Mouse (Mus musculus) myocyte (in vitro differentiated cells): ENCODE results near the gene Clrn1.

Experiments used
- E2F4 ChIP-seq: IDR thresholded peaks from one replicate; pipeline ENCODE4 v1.6.1; 2011; ENCODE audit warnings: mild to moderate bottlenecking, control low read depth, moderate library complexity; ENCODE audit not compliant: insufficient read depth
- MAX ChIP-seq: IDR thresholded peaks from one replicate; pipeline ENCODE4 v1.6.1; 2011; ENCODE audit warnings: low read depth, mild to moderate bottlenecking, control low read depth
- POLR2A ChIP-seq: IDR thresholded peaks from one replicate; pipeline ENCODE4 v1.6.1; 2011; ENCODE audit warnings: low read depth, mild to moderate bottlenecking, control low read depth, moderate library complexity; ENCODE audit not compliant: insufficient read length
- POLR2AphosphoS2 ChIP-seq: IDR thresholded peaks from one replicate; pipeline ENCODE4 v1.6.1; 2011; ENCODE audit warnings: low read depth, control low read depth; ENCODE audit not compliant: insufficient read length
- USF1 ChIP-seq: IDR thresholded peaks from one replicate; pipeline ENCODE4 v1.6.1; 2011; ENCODE audit warnings: low read depth, mild to moderate bottlenecking, control low read depth, moderate library complexity

DNA sequence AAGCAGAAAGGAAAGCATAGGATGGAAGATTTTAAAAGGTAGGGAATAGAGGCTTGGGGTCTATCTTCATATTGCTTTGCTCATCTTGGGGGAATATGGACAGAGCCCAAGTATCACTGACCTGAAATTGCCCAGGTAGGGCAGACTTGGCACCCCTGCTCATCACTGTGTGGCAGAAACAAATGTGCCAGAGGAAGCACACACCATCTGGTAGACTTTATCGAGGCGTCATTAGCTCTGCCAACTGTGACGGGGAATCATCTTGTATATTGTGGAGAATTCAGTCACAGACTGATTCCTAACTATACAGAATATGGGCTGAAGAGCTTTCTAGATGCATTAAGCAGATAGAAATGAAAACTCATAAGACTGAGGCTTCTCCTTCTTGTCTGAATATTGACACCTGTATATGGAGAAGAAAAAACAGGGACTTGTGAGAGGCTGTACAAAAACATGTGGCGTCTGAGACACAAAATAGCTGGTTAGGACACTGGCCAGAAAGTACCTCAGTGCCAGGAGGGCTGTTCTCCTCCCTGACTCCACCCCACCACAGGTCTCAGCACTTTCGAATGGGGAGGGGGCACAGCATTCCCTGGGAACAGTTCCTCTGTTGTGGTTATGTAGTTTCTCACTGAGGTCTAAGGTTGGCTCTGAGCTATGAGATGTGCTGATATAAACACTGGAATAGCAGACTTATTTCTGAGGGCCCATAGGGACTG is 51.5 kb downstream of the Clrn1 start:
- TF ChIP-seq POLR2A = no peak
- no peak for TF ChIP-seq USF1
- no peak for TF ChIP-seq E2F4
- TF ChIP-seq MAX = no peak
- no peak for TF ChIP-seq POLR2AphosphoS2
